Mouse (Mus musculus): ENCODE data around the gene Atp2c1. TPM values are rescaled to one million over a fixed set of nuclear protein-coding genes. Genes with fewer than 3 reads are reported as not detected.

Atp2c1 gene
- 58.8 and 59.3 TPM in 2 replicates for polyA plus RNA-seq (2016; fragmentation: Nextera tagmentation; extraction: Ambion mirVana)

DNA sequence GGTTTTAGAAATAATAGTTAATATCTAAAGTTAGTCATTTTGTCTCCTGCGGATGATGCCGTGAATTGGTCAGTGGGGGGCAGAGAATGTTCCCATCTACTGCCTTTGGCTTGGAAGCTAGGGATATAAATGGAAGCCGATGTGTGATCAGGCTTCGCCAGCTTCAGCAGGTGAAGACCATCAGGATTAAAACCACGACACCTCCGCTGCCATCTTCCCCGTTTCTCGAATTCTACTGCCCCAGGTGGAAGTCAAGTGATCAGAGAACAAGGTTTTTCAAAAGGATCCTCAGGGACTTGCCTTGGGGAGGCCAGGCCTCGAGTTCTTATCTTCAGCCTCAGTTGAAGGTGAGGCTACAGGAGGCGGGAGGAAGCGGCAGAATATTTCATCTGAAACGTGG, at the start of gene Atp2c1:
Gene Atp2c1 (minus strand): TSS at position 101 of the 400 bp plus-strand sequence.
- H3K4me1 ChIP-seq: peaks cover 29% of the 10 kb centered on the region
- H3K27ac ChIP-seq (replicated peaks): no peak within 1 kb of the TSS
- WGBS: 93% methylated on average over 12 of the region's 12 CpGs
- no peaks in the 10 kb centered on the region for H3K36me3 ChIP-seq (replicated peaks)
- H3K9me3 ChIP-seq: no peaks in the 10 kb centered on the region
- H3K4me3 ChIP-seq: no peak within 1 kb of the TSS
- DNase-seq (ENCODE audit: low spot score): no peak
- no peaks in the 10 kb centered on the region for H3K27me3 ChIP-seq (replicated peaks; ENCODE audit: low read depth, poor library complexity, severe bottlenecking)

DNA sequence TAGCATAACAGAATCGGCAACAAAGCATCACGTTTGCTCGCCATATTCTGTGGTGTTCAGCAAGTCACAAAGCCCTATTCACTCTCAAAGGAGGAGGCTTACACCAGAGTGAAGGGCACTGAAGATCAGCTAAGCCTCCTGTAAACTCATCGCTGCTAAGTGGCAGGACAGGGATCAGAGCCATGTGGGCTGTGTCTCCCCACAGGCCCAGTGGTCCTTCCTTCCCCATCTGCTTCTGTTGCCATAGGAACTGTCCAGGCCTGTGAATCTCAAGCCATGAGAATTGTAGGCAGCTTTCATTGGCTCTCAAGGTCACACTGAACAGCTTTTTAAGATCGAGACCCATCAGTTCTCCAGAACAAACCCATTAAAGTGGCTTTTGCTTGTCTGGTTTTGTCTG, 30.3 kb upstream of the Atp2c1 start:
- Histone ChIP-seq H3K9me3 (no peaks in the 10 kb centered on the region), H3K27ac (replicated peaks) (no peak overlapping the region), H3K27me3 (replicated peaks; ENCODE audit: low read depth, poor library complexity, severe bottlenecking) (peaks cover 14% of the 10 kb centered on the region; the same call in 1 of the 2 replicates), H3K4me1 (peaks cover 17% of the 10 kb centered on the region), H3K36me3 (replicated peaks) (no peaks in the 10 kb centered on the region), H3K4me3 (no peak overlapping the region)
- WGBS: 89% methylated on average over 5 of the region's 5 CpGs
- DNase-seq (ENCODE audit: low spot score): no peak

DNA sequence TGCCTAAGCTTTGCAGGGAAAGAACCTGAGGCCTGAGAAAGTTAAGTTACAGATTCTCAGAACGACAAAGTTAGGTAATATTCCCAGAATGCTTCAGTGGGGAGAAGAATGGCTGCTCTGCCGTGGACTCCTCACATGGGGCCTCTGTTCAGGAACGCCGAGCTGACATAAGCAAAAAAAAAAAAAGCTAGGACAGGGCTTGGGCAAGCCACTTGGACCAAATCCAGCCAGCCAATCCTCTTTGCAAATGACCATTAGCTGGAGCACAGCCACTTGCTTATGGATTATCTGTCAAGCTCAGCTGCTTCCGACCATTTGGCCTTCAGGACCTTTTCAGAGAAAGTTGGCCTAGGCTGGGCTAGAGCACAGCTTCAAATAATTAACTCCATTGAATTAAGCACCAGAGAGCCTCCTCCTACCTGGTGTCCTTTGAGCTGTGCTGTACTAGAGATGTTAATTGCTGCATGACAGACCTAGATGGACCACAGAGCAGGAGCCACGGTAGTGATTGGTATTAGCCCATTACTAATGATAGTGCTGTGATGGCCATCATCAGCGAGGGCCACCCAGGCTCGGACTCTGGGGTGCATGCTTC, 29.1 kb upstream of the Atp2c1 start:
- no peak for DNase-seq (ENCODE audit: low spot score)
- Histone ChIP-seq H3K36me3 (replicated peaks) (no peaks in the 10 kb centered on the region), H3K27ac (replicated peaks) (no peak overlapping the region), H3K4me3 (no peak overlapping the region), H3K27me3 (replicated peaks; ENCODE audit: low read depth, poor library complexity, severe bottlenecking) (peaks cover 14% of the 10 kb centered on the region; the same call in 1 of the 2 replicates), H3K4me1 (peaks cover 24% of the 10 kb centered on the region), H3K9me3 (no peaks in the 10 kb centered on the region)
- 82% methylated on average over 8 of the region's 8 CpGs for WGBS

DNA sequence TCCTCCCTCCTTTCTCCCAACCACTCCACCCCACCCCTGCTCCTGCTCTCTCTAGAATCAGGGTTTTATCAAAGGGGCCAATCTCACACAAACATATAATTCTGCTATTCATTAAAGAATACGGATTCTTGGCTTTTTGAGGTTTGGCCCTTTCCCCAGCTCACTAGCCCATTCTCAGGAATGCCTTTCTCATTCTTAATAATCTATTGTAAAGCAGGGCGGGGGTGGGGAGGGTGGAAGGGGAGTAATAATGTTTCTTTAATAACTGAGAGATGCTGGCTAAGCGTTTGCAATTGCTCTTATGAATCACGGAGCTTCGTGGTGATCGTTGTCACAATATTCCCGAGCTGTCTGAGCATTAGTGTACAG, 27.3 kb upstream of the Atp2c1 start:
- H3K27me3 ChIP-seq (replicated peaks; ENCODE audit: low read depth, poor library complexity, severe bottlenecking): peaks cover 14% of the 10 kb centered on the region; the same call in 1 of the 2 replicates
- H3K4me1 ChIP-seq: peaks cover 24% of the 10 kb centered on the region
- peak overlapping the region; percentile 42 for H3K4me3 ChIP-seq
- 75% methylated on average over 7 of the region's 7 CpGs for WGBS
- DNase-seq (ENCODE audit: low spot score): no peak
- peak overlapping the region; percentile 54; the same call in 1 of the 2 replicates for H3K27ac ChIP-seq (replicated peaks)
- no peaks in the 10 kb centered on the region for H3K36me3 ChIP-seq (replicated peaks)
- no peaks in the 10 kb centered on the region for H3K9me3 ChIP-seq

DNA sequence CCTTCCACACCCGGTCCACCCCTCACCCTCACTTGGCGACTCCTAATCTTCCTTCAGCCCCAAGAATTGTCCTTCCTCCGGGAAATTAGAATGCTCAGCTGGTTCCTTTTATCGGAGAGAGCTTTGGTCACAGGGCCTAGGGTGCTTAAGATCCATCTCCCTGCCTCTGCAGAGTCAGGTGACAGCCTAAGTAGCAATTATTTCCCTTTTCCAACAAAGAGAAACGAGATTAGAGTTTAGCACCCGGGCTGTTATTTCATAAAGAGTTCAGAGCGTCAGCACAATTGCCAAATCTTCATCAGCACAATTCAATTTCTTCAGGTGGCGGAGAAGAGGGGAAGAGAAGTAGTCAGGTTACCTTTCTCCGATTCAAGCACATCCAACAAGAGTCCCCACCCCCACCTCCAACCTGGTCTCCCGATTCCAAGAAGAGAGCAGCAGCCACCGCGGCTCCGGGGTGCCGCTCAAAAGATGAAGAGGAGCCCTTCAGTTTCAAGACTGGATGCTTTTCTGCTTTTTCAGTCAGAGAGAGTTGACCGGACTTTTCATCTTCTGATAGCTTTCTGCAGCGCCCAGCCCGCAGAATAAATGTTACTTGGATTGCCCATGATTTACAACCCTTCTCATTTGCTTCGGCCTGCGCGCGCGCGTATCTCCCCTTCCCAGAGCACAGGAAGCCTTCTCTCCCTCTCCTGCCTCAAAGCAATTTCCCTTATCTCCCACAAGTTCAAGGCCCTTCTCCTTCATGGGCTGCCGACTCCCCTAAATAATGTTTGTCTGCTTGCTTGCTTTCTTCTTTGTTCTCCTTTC, 26.7 kb upstream of the Atp2c1 start:
- peaks cover 24% of the 10 kb centered on the region for H3K4me1 ChIP-seq
- H3K27ac ChIP-seq (replicated peaks): peak overlapping the region; percentile 54
- WGBS: 18% methylated on average over 24 of the region's 24 CpGs
- H3K4me3 ChIP-seq: peak overlapping the region; percentile 42
- H3K36me3 ChIP-seq (replicated peaks): no peaks in the 10 kb centered on the region
- peaks cover 14% of the 10 kb centered on the region; the same call in 1 of the 2 replicates for H3K27me3 ChIP-seq (replicated peaks; ENCODE audit: low read depth, poor library complexity, severe bottlenecking)
- peak; percentile 39 for DNase-seq (ENCODE audit: low spot score)
- H3K9me3 ChIP-seq: no peaks in the 10 kb centered on the region

DNA sequence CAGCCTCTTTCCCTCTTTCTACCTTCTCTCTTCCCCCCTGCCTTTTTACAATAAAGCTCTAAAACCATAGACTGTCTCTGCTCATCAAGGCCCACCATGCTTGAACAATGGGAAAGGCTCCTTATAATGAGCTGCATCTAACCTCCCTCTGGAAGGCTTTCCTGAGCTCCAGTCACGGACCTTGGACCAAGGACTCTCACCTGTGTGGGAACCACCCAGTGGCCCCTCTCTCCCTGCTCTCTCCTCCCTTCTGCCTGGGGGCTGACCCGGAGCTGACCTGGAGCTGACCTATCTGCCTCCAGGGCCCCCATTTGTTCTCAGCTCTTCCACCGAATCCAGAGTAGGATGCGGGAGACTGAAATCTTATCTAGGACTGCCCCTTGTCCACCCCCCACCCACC, 24.3 kb upstream of the Atp2c1 start:
- DNase-seq (ENCODE audit: low spot score): no peak
- no peak overlapping the region for H3K4me3 ChIP-seq
- peaks cover 24% of the 10 kb centered on the region for H3K4me1 ChIP-seq
- no peaks in the 10 kb centered on the region for H3K9me3 ChIP-seq
- H3K27me3 ChIP-seq (replicated peaks; ENCODE audit: low read depth, poor library complexity, severe bottlenecking): peaks cover 14% of the 10 kb centered on the region; the same call in 1 of the 2 replicates
- 0 out of 2 replicates have a peak overlapping the region, but pooled peaks have one; percentile 14 for H3K27ac ChIP-seq (replicated peaks)
- no peaks in the 10 kb centered on the region for H3K36me3 ChIP-seq (replicated peaks)
- 50% methylated on average over 4 of the region's 4 CpGs for WGBS

DNA sequence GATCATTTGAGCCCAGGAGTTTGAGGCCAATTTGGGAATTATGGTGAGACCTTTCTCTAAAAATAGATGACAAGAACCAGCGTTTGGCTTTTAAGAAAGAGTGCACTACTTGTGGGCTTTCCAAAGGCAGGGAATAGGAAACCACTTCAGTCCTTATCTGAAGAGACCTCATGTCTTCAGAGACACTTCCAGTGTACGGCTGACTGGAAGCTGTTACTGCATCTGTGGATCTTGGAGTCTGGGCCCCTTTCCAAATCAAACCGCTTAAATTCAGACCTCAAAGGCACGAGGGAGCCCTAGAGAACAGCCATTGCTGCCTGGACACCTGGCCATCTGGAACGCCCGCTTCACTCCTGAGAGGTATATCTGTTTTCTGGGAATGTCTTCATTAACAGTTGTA, 22.0 kb upstream of the Atp2c1 start:
- WGBS: 87% methylated on average over 6 of the region's 6 CpGs

DNA sequence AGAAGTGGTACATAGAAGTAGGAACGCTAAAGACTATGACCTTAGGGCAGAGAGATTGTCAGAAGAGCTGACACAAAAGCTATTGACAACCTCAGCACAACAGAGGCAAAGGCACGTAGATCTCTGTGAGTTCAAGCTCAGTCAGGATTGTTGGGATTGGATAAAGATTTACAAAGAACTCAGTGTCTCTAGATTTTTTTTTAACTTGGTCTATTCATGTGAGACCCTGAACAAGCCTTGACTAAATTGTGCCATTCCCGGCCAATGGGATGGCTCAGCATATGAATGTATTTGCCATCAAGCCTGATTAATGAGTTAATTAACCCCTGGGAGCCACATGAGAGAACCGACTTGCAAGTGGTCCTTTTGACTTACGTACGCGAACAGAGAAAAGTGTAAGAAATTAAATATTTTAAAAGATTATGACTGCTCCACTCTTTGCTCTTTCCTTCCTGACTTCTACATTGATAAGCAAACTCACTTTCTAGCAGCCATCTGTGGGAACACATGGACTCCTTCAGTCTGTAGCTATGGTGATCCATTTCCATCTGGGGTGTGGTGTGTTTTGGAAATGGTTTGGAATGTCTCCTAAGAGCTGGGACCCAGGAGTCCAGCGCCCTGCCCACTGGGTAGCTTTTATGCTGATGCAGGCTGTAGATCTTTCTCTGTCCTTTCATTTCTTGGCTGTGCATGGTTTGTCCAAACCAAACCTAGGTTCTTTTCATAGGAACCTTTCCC, 17.1 kb upstream of the Atp2c1 start:
- H3K36me3 ChIP-seq (replicated peaks): no peaks in the 10 kb centered on the region
- peaks cover 3% of the 10 kb centered on the region; the same call in 1 of the 2 replicates for H3K4me1 ChIP-seq
- H3K27ac ChIP-seq (replicated peaks): no peak overlapping the region

More for the DNA sequence above, 22.0 kb upstream of the Atp2c1 start:
- no peak for DNase-seq (ENCODE audit: low spot score)
- Histone ChIP-seq H3K4me3 (no peak overlapping the region), H3K27ac (replicated peaks) (no peak overlapping the region), H3K4me1 (peaks cover 17% of the 10 kb centered on the region), H3K27me3 (replicated peaks; ENCODE audit: low read depth, poor library complexity, severe bottlenecking) (0 out of 2 replicates have a peak, but pooled peaks cover 10% of the 10 kb centered on the region), H3K36me3 (replicated peaks) (no peaks in the 10 kb centered on the region), H3K9me3 (no peaks in the 10 kb centered on the region)

DNA sequence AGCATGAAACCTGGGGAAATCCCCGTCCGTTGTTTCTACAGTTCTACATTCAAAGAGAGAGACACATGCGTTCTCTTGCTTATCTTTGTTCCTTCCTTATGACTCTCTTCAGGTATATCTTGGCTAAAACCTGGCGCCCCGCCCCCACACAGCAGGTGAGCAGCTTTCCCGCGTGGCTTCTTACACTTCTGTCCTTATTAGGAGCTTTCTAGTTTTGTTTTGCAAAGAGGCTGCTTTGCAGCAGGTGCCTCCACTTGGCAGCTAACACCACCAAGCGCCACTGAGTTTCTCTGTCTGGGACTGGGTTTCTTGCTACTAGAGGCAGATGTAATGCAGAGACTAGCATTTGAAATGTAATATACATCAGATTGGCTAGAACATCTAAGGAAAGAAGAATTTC, 10.4 kb upstream of the Atp2c1 start:
- H3K4me3 ChIP-seq: no peak overlapping the region
- H3K4me1 ChIP-seq: peaks cover 24% of the 10 kb centered on the region
- H3K27ac ChIP-seq (replicated peaks): no peak overlapping the region
- no peaks in the 10 kb centered on the region for H3K36me3 ChIP-seq (replicated peaks)
- H3K27me3 ChIP-seq (replicated peaks; ENCODE audit: low read depth, poor library complexity, severe bottlenecking): no peaks in the 10 kb centered on the region
- no peaks in the 10 kb centered on the region for H3K9me3 ChIP-seq
- no peak for DNase-seq (ENCODE audit: low spot score)
- 30% methylated on average over 8 of the region's 8 CpGs for WGBS

More for the DNA sequence above, 17.1 kb upstream of the Atp2c1 start:
- 75% methylated on average over 8 of the region's 8 CpGs for WGBS
- H3K4me3 ChIP-seq: no peak overlapping the region
- no peak for DNase-seq (ENCODE audit: low spot score)
- H3K27me3 ChIP-seq (replicated peaks; ENCODE audit: low read depth, poor library complexity, severe bottlenecking): no peaks in the 10 kb centered on the region
- H3K9me3 ChIP-seq: no peaks in the 10 kb centered on the region

DNA sequence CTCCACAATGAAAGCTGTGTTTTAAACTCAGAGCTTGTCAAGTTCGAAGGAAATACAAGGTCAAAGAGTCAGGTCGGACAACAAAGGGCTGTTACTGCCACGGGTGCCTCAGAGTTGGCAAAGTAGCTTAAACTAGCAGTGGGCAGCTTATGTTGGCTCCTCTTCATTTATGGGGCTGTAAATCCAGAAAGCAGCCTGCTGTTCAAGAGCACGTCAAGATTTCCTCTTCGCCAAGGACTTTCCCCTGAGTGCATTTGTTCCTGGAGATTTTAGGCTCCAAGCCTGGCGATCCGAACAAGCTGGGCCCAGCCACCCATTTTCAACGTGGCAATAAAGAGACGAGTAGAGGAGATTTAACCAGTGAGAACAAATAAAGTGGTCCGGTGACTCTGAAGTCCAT, 9.8 kb upstream of the Atp2c1 start:
- H3K4me3 ChIP-seq: no peak overlapping the region
- WGBS: 55% methylated on average over 10 of the region's 10 CpGs

DNA sequence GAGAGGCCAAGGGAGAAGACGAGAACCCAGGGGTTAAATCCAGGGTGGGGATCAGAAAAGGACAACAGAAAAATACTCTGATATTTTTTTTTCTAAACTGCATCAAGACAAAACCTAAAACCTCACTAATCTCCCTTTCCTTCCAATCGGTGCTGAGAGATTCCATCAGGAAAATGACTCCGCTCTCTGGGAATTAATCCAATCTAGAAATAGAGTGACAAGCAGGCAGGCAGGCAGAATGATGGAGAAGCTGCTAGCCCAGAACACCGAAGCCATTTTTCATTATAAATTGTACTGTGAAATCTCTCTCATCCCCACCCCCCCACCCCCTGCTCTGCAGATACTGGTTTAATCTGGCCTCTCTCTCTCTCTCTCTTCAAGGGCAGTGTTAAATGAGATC, 1.8 kb downstream of the Atp2c1 start:
- no peak overlapping the region for H3K27ac ChIP-seq (replicated peaks)
- H3K4me1 ChIP-seq: peaks cover 40% of the 10 kb centered on the region
- no peaks in the 10 kb centered on the region for H3K36me3 ChIP-seq (replicated peaks)
- H3K9me3 ChIP-seq: no peaks in the 10 kb centered on the region
- WGBS: 60% methylated on average over 4 of the region's 4 CpGs
- no peak overlapping the region for H3K4me3 ChIP-seq
- no peak for DNase-seq (ENCODE audit: low spot score)
- H3K27me3 ChIP-seq (replicated peaks; ENCODE audit: low read depth, poor library complexity, severe bottlenecking): no peaks in the 10 kb centered on the region

More for the DNA sequence above, 9.8 kb upstream of the Atp2c1 start:
- H3K27ac ChIP-seq (replicated peaks): no peak overlapping the region
- H3K36me3 ChIP-seq (replicated peaks): no peaks in the 10 kb centered on the region
- peaks cover 24% of the 10 kb centered on the region for H3K4me1 ChIP-seq
- no peaks in the 10 kb centered on the region for H3K27me3 ChIP-seq (replicated peaks; ENCODE audit: low read depth, poor library complexity, severe bottlenecking)
- no peak for DNase-seq (ENCODE audit: low spot score)
- H3K9me3 ChIP-seq: no peaks in the 10 kb centered on the region

DNA sequence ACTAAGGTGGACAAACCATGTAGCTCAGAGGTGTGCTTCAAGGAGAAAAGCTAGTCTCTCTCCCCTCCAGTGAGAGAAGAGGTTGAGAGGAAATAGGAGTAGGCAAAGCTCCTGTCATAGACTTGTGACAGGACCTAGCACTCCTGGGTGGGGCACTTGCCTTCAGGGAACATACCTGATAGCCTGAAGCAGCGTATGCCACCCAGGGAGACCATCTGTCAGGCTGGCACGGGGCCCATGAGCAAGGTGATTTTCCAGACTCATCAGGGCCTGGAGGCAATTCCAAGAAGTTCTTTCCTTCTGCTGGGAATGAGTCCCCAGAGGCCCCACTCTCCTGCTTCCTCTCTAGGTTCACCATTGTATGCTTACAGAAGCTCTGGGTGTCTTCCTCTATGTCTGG, 4.1 kb downstream of the Atp2c1 start:
- Histone ChIP-seq H3K4me1 (peaks cover 47% of the 10 kb centered on the region), H3K9me3 (no peaks in the 10 kb centered on the region), H3K36me3 (replicated peaks) (no peaks in the 10 kb centered on the region), H3K4me3 (no peak overlapping the region), H3K27me3 (replicated peaks; ENCODE audit: low read depth, poor library complexity, severe bottlenecking) (no peaks in the 10 kb centered on the region), H3K27ac (replicated peaks) (no peak overlapping the region; the same call in 1 of the 2 replicates)
- no peak for DNase-seq (ENCODE audit: low spot score)
- 60% methylated on average over 2 of the region's 2 CpGs for WGBS

Data from embryonic facial prominence, embryonic 10.5 days (tissue).